Mouse (Mus musculus): ENCODE data around the gene Muc13. TPM values are rescaled to one million over a fixed set of nuclear protein-coding genes. Genes with fewer than 3 reads are reported as not detected.

Gene Muc13
- 459 and 473 TPM in 2 replicates for polyA plus RNA-seq (2015; fragmentation: Nextera tagmentation; extraction: Ambion mirVana)

- peak; percentile 88 for ATAC-seq
These were observed at the start of gene Muc13 for GRCm38 (mm10) chr16:33793846-33794791. TSS of gene Muc13 (plus strand) at chr16:33794037.

GRCm38 (mm10) chr16:33744622-33745419, 49.0 kb upstream of the Muc13 start:
- no peak overlapping the region for H3K4me3 ChIP-seq (ENCODE audit: low read depth, low read length)
- no peaks in the 10 kb centered on the region for H3K4me1 ChIP-seq (replicated peaks; ENCODE audit: control insufficient read depth, insufficient read depth, low read length)
- peak; percentile 71 for ATAC-seq
- H3K4me2 ChIP-seq (replicated peaks; ENCODE audit: low read depth): peak overlapping the region; percentile 28
- H3K36me3 ChIP-seq (ENCODE audit: control insufficient read depth, insufficient read depth): 0 out of 2 replicates have a peak, but pooled peaks cover 3% of the 10 kb centered on the region
- 45% methylated on average over 7 of the region's 7 CpGs for WGBS
- TF ChIP-seq CTCF (IDR thresholded peaks at IDR 0.05; ENCODE audit: low read depth): peak; percentile 76
- H3K9ac ChIP-seq (ENCODE audit: low read depth, low read length): no peak overlapping the region
- no peaks in the 10 kb centered on the region for H3K9me3 ChIP-seq (ENCODE audit: control insufficient read depth)
- H3K27me3 ChIP-seq (replicated peaks; ENCODE audit: control insufficient read depth, insufficient read depth, low read length): no peaks in the 10 kb centered on the region
- H3K27ac ChIP-seq (ENCODE audit: low read depth, low read length): peak overlapping the region; percentile 73

More at GRCm38 (mm10) chr16:33793846-33794791, at the start of gene Muc13:
- no peak for TF ChIP-seq CTCF (IDR thresholded peaks at IDR 0.05; ENCODE audit: low read depth)
- Histone ChIP-seq H3K27ac (ENCODE audit: low read depth, low read length) (peak within 1 kb of the TSS; percentile 78), H3K4me1 (replicated peaks; ENCODE audit: control insufficient read depth, insufficient read depth, low read length) (peaks cover 11% of the 10 kb centered on the region; the same call in 1 of the 2 replicates), H3K4me3 (ENCODE audit: low read depth, low read length) (peak within 1 kb of the TSS; percentile 59), H3K4me2 (replicated peaks; ENCODE audit: low read depth) (peak within 1 kb of the TSS; percentile 64), H3K9ac (ENCODE audit: low read depth, low read length) (peak within 1 kb of the TSS; percentile 63), H3K36me3 (ENCODE audit: control insufficient read depth, insufficient read depth) (peaks cover 3% of the 10 kb centered on the region; the same call in 1 of the 2 replicates), H3K9me3 (ENCODE audit: control insufficient read depth) (no peaks in the 10 kb centered on the region), H3K27me3 (replicated peaks; ENCODE audit: control insufficient read depth, insufficient read depth, low read length) (no peaks in the 10 kb centered on the region)
- 44% methylated on average over 10 of the region's 10 CpGs for WGBS

DNA sequence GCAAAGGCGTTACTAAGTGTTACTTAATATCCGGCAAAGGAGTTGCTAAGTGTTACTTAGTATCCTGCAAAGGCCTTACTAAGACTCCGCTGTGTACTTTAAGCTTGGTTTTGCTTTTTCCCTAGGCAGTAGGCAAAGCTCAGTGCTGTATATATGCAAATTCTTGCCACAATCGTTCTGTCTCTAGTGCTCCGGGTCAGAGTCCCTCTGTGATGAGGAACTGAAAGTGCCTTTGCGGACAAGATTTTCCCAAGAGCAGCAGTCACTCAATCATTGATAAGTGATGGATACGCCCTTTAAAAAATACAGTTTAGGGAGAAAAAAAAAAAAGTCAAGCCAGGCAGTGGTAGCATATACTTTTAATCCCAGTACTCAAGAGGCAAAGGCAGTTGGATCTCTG, 48.4 kb upstream of the Muc13 start:
- Histone ChIP-seq H3K4me2 (replicated peaks; ENCODE audit: low read depth) (peak overlapping the region; percentile 28), H3K4me1 (replicated peaks; ENCODE audit: control insufficient read depth, insufficient read depth, low read length) (no peaks in the 10 kb centered on the region), H3K4me3 (ENCODE audit: low read depth, low read length) (no peak overlapping the region), H3K9me3 (ENCODE audit: control insufficient read depth) (no peaks in the 10 kb centered on the region), H3K27me3 (replicated peaks; ENCODE audit: control insufficient read depth, insufficient read depth, low read length) (no peaks in the 10 kb centered on the region), H3K36me3 (ENCODE audit: control insufficient read depth, insufficient read depth) (no peaks in the 10 kb centered on the region), H3K27ac (ENCODE audit: low read depth, low read length) (peak overlapping the region; percentile 73), H3K9ac (ENCODE audit: low read depth, low read length) (no peak overlapping the region)
- no peak for TF ChIP-seq CTCF (IDR thresholded peaks at IDR 0.05; ENCODE audit: low read depth)
- 41% methylated on average over 7 of the region's 7 CpGs for WGBS
- peak; percentile 82 for ATAC-seq

DNA sequence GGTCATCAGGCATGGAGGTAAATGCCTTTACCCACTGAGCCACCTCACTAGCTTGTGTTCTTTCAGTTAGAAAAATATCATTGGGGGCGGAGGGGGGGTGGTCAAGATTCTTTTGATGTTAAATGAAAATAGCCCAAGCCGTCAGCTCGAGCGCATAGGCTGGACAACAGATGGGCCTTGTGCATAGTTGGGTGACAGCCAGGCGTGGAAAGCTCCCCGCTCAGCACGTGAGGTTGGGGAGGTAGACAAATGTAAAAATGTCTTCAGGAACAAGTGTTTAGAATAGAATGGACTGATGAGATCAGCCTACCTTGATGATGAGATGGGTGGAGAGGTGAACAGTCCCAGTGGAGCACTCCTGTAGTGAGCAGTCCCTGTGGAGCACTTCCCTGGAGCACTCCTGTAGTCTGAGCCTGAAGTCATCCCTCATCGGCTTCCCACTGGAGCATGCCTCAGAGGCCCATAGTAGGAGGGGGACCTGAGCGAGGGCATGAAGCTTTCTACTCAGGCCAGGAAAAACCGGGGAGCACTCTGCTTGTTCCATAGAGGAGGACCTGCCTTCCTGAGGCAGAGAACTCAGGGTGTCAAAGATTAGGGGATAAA, 47.7 kb upstream of the Muc13 start:
- WGBS: 76% methylated on average over 10 of the region's 10 CpGs
- ATAC-seq: no peak
- Histone ChIP-seq H3K9me3 (ENCODE audit: control insufficient read depth) (no peaks in the 10 kb centered on the region), H3K27me3 (replicated peaks; ENCODE audit: control insufficient read depth, insufficient read depth, low read length) (no peaks in the 10 kb centered on the region), H3K27ac (ENCODE audit: low read depth, low read length) (0 out of 2 replicates have a peak overlapping the region, but pooled peaks have one; percentile 15), H3K4me2 (replicated peaks; ENCODE audit: low read depth) (no peak overlapping the region), H3K9ac (ENCODE audit: low read depth, low read length) (no peak overlapping the region), H3K36me3 (ENCODE audit: control insufficient read depth, insufficient read depth) (no peaks in the 10 kb centered on the region), H3K4me1 (replicated peaks; ENCODE audit: control insufficient read depth, insufficient read depth, low read length) (no peaks in the 10 kb centered on the region), H3K4me3 (ENCODE audit: low read depth, low read length) (no peak overlapping the region)
- no peak for TF ChIP-seq CTCF (IDR thresholded peaks at IDR 0.05; ENCODE audit: low read depth)

DNA sequence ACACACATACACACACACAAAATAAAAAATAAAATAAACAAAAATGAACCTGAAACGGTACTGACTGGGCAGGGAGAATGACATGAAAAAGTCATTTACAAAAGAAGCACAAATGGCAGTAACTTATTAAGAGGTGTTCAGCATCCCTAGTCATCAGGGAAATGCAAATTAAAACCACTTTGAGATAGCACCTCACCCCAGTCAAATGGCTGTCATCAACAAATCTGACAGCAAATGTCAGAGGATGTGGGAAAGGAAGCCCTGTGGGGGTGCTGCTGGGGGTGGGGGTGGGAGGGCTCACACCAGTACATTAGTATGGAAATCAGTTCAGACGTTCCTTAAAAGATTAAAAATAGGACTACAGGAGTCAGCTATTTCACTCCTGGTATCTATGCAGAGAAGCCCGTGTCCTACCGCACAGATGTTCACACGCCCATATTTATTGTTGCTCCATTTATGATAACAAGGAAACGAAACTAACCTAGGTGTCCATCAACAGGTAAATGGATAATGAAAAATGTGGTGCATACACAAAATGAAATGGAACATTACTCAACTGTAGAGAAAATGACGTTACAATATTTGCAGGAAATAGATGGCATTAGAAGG, 46.4 kb upstream of the Muc13 start:
- TF ChIP-seq CTCF (IDR thresholded peaks at IDR 0.05; ENCODE audit: low read depth): no peak
- 36% methylated on average over 7 of the region's 7 CpGs for WGBS
- no peak overlapping the region for H3K9ac ChIP-seq (ENCODE audit: low read depth, low read length)
- peak; percentile 59 for ATAC-seq
- H3K4me2 ChIP-seq (replicated peaks; ENCODE audit: low read depth): no peak overlapping the region
- no peaks in the 10 kb centered on the region for H3K9me3 ChIP-seq (ENCODE audit: control insufficient read depth)
- no peaks in the 10 kb centered on the region for H3K36me3 ChIP-seq (ENCODE audit: control insufficient read depth, insufficient read depth)
- H3K27me3 ChIP-seq (replicated peaks; ENCODE audit: control insufficient read depth, insufficient read depth, low read length): no peaks in the 10 kb centered on the region
- H3K4me3 ChIP-seq (ENCODE audit: low read depth, low read length): no peak overlapping the region
- H3K4me1 ChIP-seq (replicated peaks; ENCODE audit: control insufficient read depth, insufficient read depth, low read length): no peaks in the 10 kb centered on the region
- H3K27ac ChIP-seq (ENCODE audit: low read depth, low read length): peak overlapping the region; percentile 70
